Mouse (Mus musculus): ENCODE data around the gene Zfyve28. TPM values are rescaled to one million over a fixed set of nuclear protein-coding genes. Genes with fewer than 3 reads are reported as not detected.

The Zfyve28 gene
- total and polyA plus RNA-seq, 2 experiments from 2014 or later, result 0.04 to 0.19 TPM

GRCm38 (mm10) chr5:34168950-34169891 lies 119.0 kb downstream of the Zfyve28 start, which contains the start of the genes Poln and Haus3:
Poln (minus strand) TSS chr5:34169448.
Haus3 (minus strand) TSS chr5:34169527.
- H3K9me3 ChIP-seq (replicated peaks; ENCODE audit: control insufficient read depth, low read length), result no peaks in the 10 kb centered on the region
- H3K9ac ChIP-seq (replicated peaks; ENCODE audit: low read depth, low read length), result peak within 1 kb of the TSS; percentile 84
- peak; percentile 99 for ATAC-seq (ENCODE audit: insufficient read depth, low read depth)
- DNase-seq (ENCODE audit: low spot score), result peak; percentile 100
- peaks cover 23% of the 10 kb centered on the region for H3K36me3 ChIP-seq (replicated peaks; ENCODE audit: control insufficient read depth, insufficient read depth, low read length)
- under 1% methylated on average over 57 of the region's 57 CpGs for WGBS
- peaks cover 3% of the 10 kb centered on the region; the same call in 1 of the 2 replicates for H3K4me1 ChIP-seq (ENCODE audit: control insufficient read depth, insufficient read depth)
- H3K4me3 ChIP-seq (ENCODE audit: low read depth, low read length), result peak within 1 kb of the TSS; percentile 85
- no peak for TF ChIP-seq EP300 (IDR thresholded peaks at IDR 0.05; ENCODE audit: low read depth)
- peak; percentile 9; the same call in 1 of the 2 replicates for TF ChIP-seq CTCF (IDR thresholded peaks at IDR 0.05; ENCODE audit: low read depth)
- H3K27me3 ChIP-seq (ENCODE audit: control insufficient read depth, insufficient read depth, low read length), result no peaks in the 10 kb centered on the region
- H3K27ac ChIP-seq (ENCODE audit: low read depth), result peak within 1 kb of the TSS; percentile 86
- H3K4me2 ChIP-seq (ENCODE audit: low read depth, low read length), result peak within 1 kb of the TSS; percentile 68

- ATAC-seq (ENCODE audit: insufficient read depth, low read depth) (no peak), DNase-seq (ENCODE audit: low spot score) (no peak)
- peaks cover 14% of the 10 kb centered on the region for H3K36me3 ChIP-seq (replicated peaks; ENCODE audit: control insufficient read depth, insufficient read depth, low read length)
- H3K4me2 ChIP-seq (ENCODE audit: low read depth, low read length), result no peak overlapping the region; the same call in 1 of the 2 replicates
- 84% methylated on average over 4 of the region's 4 CpGs for WGBS
- H3K9ac ChIP-seq (replicated peaks; ENCODE audit: low read depth, low read length), result no peak overlapping the region
- peaks cover 3% of the 10 kb centered on the region; the same call in 1 of the 2 replicates for H3K4me1 ChIP-seq (ENCODE audit: control insufficient read depth, insufficient read depth)
- H3K27me3 ChIP-seq (ENCODE audit: control insufficient read depth, insufficient read depth, low read length), result no peaks in the 10 kb centered on the region
- no peak overlapping the region for H3K27ac ChIP-seq (ENCODE audit: low read depth)
- TF ChIP-seq CTCF (IDR thresholded peaks at IDR 0.05; ENCODE audit: low read depth) (no peak), EP300 (IDR thresholded peaks at IDR 0.05; ENCODE audit: low read depth) (no peak)
- no peaks in the 10 kb centered on the region for H3K9me3 ChIP-seq (replicated peaks; ENCODE audit: control insufficient read depth, low read length)
- H3K4me3 ChIP-seq (ENCODE audit: low read depth, low read length), result no peak overlapping the region
Measured at GRCm38 (mm10) chr5:34167857-34168256, 120.4 kb downstream of the Zfyve28 start.

- H3K27me3 ChIP-seq (ENCODE audit: control insufficient read depth, insufficient read depth, low read length), result no peaks in the 10 kb centered on the region
- ATAC-seq (ENCODE audit: insufficient read depth, low read depth) (no peak), DNase-seq (ENCODE audit: low spot score) (no peak)
- H3K4me1 ChIP-seq (ENCODE audit: control insufficient read depth, insufficient read depth), result peaks cover 3% of the 10 kb centered on the region; the same call in 1 of the 2 replicates
- no peak for TF ChIP-seq CTCF (IDR thresholded peaks at IDR 0.05; ENCODE audit: low read depth)
- no peak for TF ChIP-seq EP300 (IDR thresholded peaks at IDR 0.05; ENCODE audit: low read depth)
- no peaks in the 10 kb centered on the region for H3K9me3 ChIP-seq (replicated peaks; ENCODE audit: control insufficient read depth, low read length)
- H3K36me3 ChIP-seq (replicated peaks; ENCODE audit: control insufficient read depth, insufficient read depth, low read length), result peaks cover 14% of the 10 kb centered on the region
- no peak overlapping the region for H3K4me3 ChIP-seq (ENCODE audit: low read depth, low read length)
- no peak overlapping the region for H3K27ac ChIP-seq (ENCODE audit: low read depth)
- 21% methylated on average over 4 of the region's 4 CpGs for WGBS
- peak overlapping the region; percentile 24; the same call in 1 of the 2 replicates for H3K4me2 ChIP-seq (ENCODE audit: low read depth, low read length)
- no peak overlapping the region for H3K9ac ChIP-seq (replicated peaks; ENCODE audit: low read depth, low read length)
Measured at GRCm38 (mm10) chr5:34165793-34166192, 122.5 kb downstream of the Zfyve28 start.

GRCm38 (mm10) chr5:34148476-34148875 lies 139.8 kb downstream of the Zfyve28 start:
- H3K4me2 ChIP-seq (ENCODE audit: low read depth, low read length), result no peak overlapping the region
- DNase-seq (ENCODE audit: low spot score), result no peak
- H3K36me3 ChIP-seq (replicated peaks; ENCODE audit: control insufficient read depth, insufficient read depth, low read length), result peaks cover 3% of the 10 kb centered on the region; the same call in 1 of the 2 replicates
- no peak overlapping the region for H3K4me3 ChIP-seq (ENCODE audit: low read depth, low read length)
- no peak for TF ChIP-seq CTCF (IDR thresholded peaks at IDR 0.05; ENCODE audit: low read depth)
- TF ChIP-seq EP300 (IDR thresholded peaks at IDR 0.05; ENCODE audit: low read depth), result no peak
- H3K27ac ChIP-seq (ENCODE audit: low read depth), result no peak overlapping the region
- no peaks in the 10 kb centered on the region for H3K27me3 ChIP-seq (ENCODE audit: control insufficient read depth, insufficient read depth, low read length)
- H3K4me1 ChIP-seq (ENCODE audit: control insufficient read depth, insufficient read depth), result no peaks in the 10 kb centered on the region
- no peak overlapping the region for H3K9ac ChIP-seq (replicated peaks; ENCODE audit: low read depth, low read length)
- no peak for ATAC-seq (ENCODE audit: insufficient read depth, low read depth)
- no peaks in the 10 kb centered on the region for H3K9me3 ChIP-seq (replicated peaks; ENCODE audit: control insufficient read depth, low read length)

GRCm38 (mm10) chr5:34147554-34147953 lies 140.7 kb downstream of the Zfyve28 start:
- ATAC-seq (ENCODE audit: insufficient read depth, low read depth), result no peak
- no peak for TF ChIP-seq CTCF (IDR thresholded peaks at IDR 0.05; ENCODE audit: low read depth)
- TF ChIP-seq EP300 (IDR thresholded peaks at IDR 0.05; ENCODE audit: low read depth), result no peak
- no peak for DNase-seq (ENCODE audit: low spot score)
- no peak overlapping the region for H3K9ac ChIP-seq (replicated peaks; ENCODE audit: low read depth, low read length)
- WGBS, result 83% methylated on average over 3 of the region's 3 CpGs
- H3K27me3 ChIP-seq (ENCODE audit: control insufficient read depth, insufficient read depth, low read length), result no peaks in the 10 kb centered on the region
- no peak overlapping the region for H3K4me3 ChIP-seq (ENCODE audit: low read depth, low read length)
- no peaks in the 10 kb centered on the region for H3K4me1 ChIP-seq (ENCODE audit: control insufficient read depth, insufficient read depth)
- H3K36me3 ChIP-seq (replicated peaks; ENCODE audit: control insufficient read depth, insufficient read depth, low read length), result no peaks in the 10 kb centered on the region
- H3K9me3 ChIP-seq (replicated peaks; ENCODE audit: control insufficient read depth, low read length), result no peaks in the 10 kb centered on the region
- H3K27ac ChIP-seq (ENCODE audit: low read depth), result no peak overlapping the region
- H3K4me2 ChIP-seq (ENCODE audit: low read depth, low read length), result no peak overlapping the region

Other genes with a start within 250 kb of the Zfyve28 start
- gene Poln, start 119.0 kb downstream of the Zfyve28 start, total RNA-seq (2014; rRNA removed; ENCODE audit: low replicate concordance), result 0.19 TPM in 1 of 2 replicates, not detected in the other
- gene Poln, start 119.0 kb downstream of the Zfyve28 start, polyA plus RNA-seq (2015; fragmentation: Nextera tagmentation; extraction: Ambion mirVana), result 0.54 and 1.3 TPM in 2 replicates
- gene Haus3, start 118.9 kb downstream of the Zfyve28 start, total RNA-seq (2014; rRNA removed; ENCODE audit: low replicate concordance), result 5.6 and 17.9 TPM in 2 replicates
- gene Haus3, start 118.9 kb downstream of the Zfyve28 start, polyA plus RNA-seq (2015; fragmentation: Nextera tagmentation; extraction: Ambion mirVana), result 11.4 and 11.6 TPM in 2 replicates
- gene Mxd4, start 100.7 kb downstream of the Zfyve28 start, total RNA-seq (2014; rRNA removed; ENCODE audit: low replicate concordance), result 104 and 114 TPM in 2 replicates
- 22.5 and 24.5 TPM in 2 replicates for gene Mxd4, start 100.7 kb downstream of the Zfyve28 start, polyA plus RNA-seq (2015; fragmentation: Nextera tagmentation; extraction: Ambion mirVana)
- not detected in 2 replicates for gene Cfap99, start 151 bp upstream of the Zfyve28 start, total RNA-seq (2014; rRNA removed; ENCODE audit: low replicate concordance)
- gene Cfap99, start 151 bp upstream of the Zfyve28 start, polyA plus RNA-seq (2015; fragmentation: Nextera tagmentation; extraction: Ambion mirVana), result not detected in 2 replicates
- gene Rnf4, start 47.8 kb upstream of the Zfyve28 start, total RNA-seq (2014; rRNA removed; ENCODE audit: low replicate concordance), result 82.5 and 85.8 TPM in 2 replicates
- 55.3 and 61.1 TPM in 2 replicates for gene Rnf4, start 47.8 kb upstream of the Zfyve28 start, polyA plus RNA-seq (2015; fragmentation: Nextera tagmentation; extraction: Ambion mirVana)
- 31.0 and 44.3 TPM in 2 replicates for gene Fam193a, start 81.5 kb upstream of the Zfyve28 start, total RNA-seq (2014; rRNA removed; ENCODE audit: low replicate concordance)
- 5.4 TPM in 2 replicates for gene Fam193a, start 81.5 kb upstream of the Zfyve28 start, polyA plus RNA-seq (2015; fragmentation: Nextera tagmentation; extraction: Ambion mirVana)
- 11.9 and 15.3 TPM in 2 replicates for gene Tnip2, start 225.5 kb upstream of the Zfyve28 start, total RNA-seq (2014; rRNA removed; ENCODE audit: low replicate concordance)
- gene Tnip2, start 225.5 kb upstream of the Zfyve28 start, polyA plus RNA-seq (2015; fragmentation: Nextera tagmentation; extraction: Ambion mirVana), result 9.1 and 11.9 TPM in 2 replicates
- gene Sh3bp2, start 237.4 kb upstream of the Zfyve28 start, total RNA-seq (2014; rRNA removed; ENCODE audit: low replicate concordance), result 5.3 and 8.2 TPM in 2 replicates
- gene Sh3bp2, start 237.4 kb upstream of the Zfyve28 start, polyA plus RNA-seq (2015; fragmentation: Nextera tagmentation; extraction: Ambion mirVana), result 1.5 and 1.6 TPM in 2 replicates

All from heart, postnatal 0 days (tissue).